12 mouse cellular contexts compared by ENCODE assay signal in genomic region chr3:122517726-122518125, GRCm38 (mm10).
DNase-seq lines count a peak whose midpoint lies in the region; ATAC-seq lines count a peak whose summit lies in the region.
"Had no signal": no experiment of that assay in that cellular context is flagged by ENCODE, and none has a peak within 500 bp of the region (broad histone marks: within the 10 kb centered on the region; RNA-seq: fewer than 3 reads in every experiment).

No protein-coding gene starts in this region.

- H3K4me1 ChIP-seq in forebrain, embryonic 10.5 days: peaks cover 51% of the 10 kb centered on the region
- H3K4me1 ChIP-seq in forebrain, embryonic 12.5 days: peaks cover 15% of the 10 kb centered on the region
- H3K4me1 ChIP-seq in hindbrain, embryonic 14.5 days (replicated peaks; ENCODE audit: control insufficient read depth, insufficient read depth, low read length): peaks cover 30% of the 10 kb centered on the region
- peaks cover 26% of the 10 kb centered on the region for H3K4me1 ChIP-seq in midbrain, embryonic 16.5 days (ENCODE audit: control insufficient read depth, insufficient read depth, low read length)

- H3K4me3 ChIP-seq in forebrain, embryonic 10.5 days: no peak overlapping the region
- H3K4me3 ChIP-seq in forebrain, embryonic 12.5 days (replicated peaks): no peak overlapping the region
- no peak overlapping the region for H3K4me3 ChIP-seq in hindbrain, embryonic 14.5 days (replicated peaks; ENCODE audit: low read length)
- H3K4me3 ChIP-seq in midbrain, embryonic 16.5 days (ENCODE audit: low read depth, low read length): no peak overlapping the region
- H3K4me3 ChIP-seq: liver, embryonic 15.5 days had no signal

- H3K27me3 ChIP-seq in forebrain, embryonic 10.5 days (ENCODE audit: poor library complexity, severe bottlenecking): no peaks in the 10 kb centered on the region
- no peaks in the 10 kb centered on the region for H3K27me3 ChIP-seq in forebrain, embryonic 12.5 days
- no peaks in the 10 kb centered on the region for H3K27me3 ChIP-seq in hindbrain, embryonic 14.5 days (ENCODE audit: control insufficient read depth, insufficient read depth, low read length)
- H3K27me3 ChIP-seq in midbrain, embryonic 16.5 days (ENCODE audit: control insufficient read depth, insufficient read depth, low read depth, low read length): no peaks in the 10 kb centered on the region
- H3K27me3 ChIP-seq: liver, embryonic 15.5 days had no signal

- 61% methylated on average over 4 of the region's 4 CpGs for WGBS in forebrain, embryonic 10.5 days
- 74% methylated on average over 4 of the region's 4 CpGs for WGBS in forebrain, embryonic 12.5 days
- 51% methylated on average over 4 of the region's 4 CpGs for WGBS in hindbrain, embryonic 14.5 days
- WGBS in midbrain, embryonic 16.5 days: 71% methylated on average over 4 of the region's 4 CpGs

- ATAC-seq in forebrain, embryonic 12.5 days (ENCODE audit: low FRiP score): no peak
- 0 out of 2 replicates have a peak, but pooled peaks have one; percentile 22 for ATAC-seq in hindbrain, embryonic 14.5 days (ENCODE audit: low FRiP score)
- no peak for ATAC-seq in midbrain, embryonic 16.5 days
- ATAC-seq in erythroid progenitor cell, adult 5-6 weeks (replicated peaks; ENCODE audit: low FRiP score, poor library complexity, severe bottlenecking): no peak

- H3K9ac ChIP-seq in forebrain, embryonic 12.5 days: no peak overlapping the region
- no peak overlapping the region for H3K9ac ChIP-seq in hindbrain, embryonic 14.5 days
- H3K9ac ChIP-seq in midbrain, embryonic 16.5 days (ENCODE audit: low read depth, low read length): no peak overlapping the region
- H3K9ac ChIP-seq: liver, embryonic 15.5 days had no signal

- no peak for DNase-seq in forebrain, embryonic 10.5 days (ENCODE audit: extremely low spot score, low spot score)
- peak; percentile 33 for DNase-seq in embryo, embryonic 9.5 days (ENCODE audit: extremely low spot score)
- no peak for DNase-seq in hindbrain, embryonic 14.5 days (ENCODE audit: low spot score)
- DNase-seq in frontal cortex, adult 2 months (ENCODE audit: extremely low spot score in 1 of 2, low spot score in 1 of 2): no peak
- no peak for DNase-seq in gastrocnemius, postnatal 10 days
- DNase-seq: kidney, adult 2 months; layer of hippocampus, adult 9-11 months; thymus, postnatal 4 days had no signal

- H3K27ac ChIP-seq in forebrain, embryonic 10.5 days: 0 out of 2 replicates have a peak overlapping the region, but pooled peaks have one; percentile 22
- no peak overlapping the region; the same call in 1 of the 2 replicates for H3K27ac ChIP-seq in forebrain, embryonic 12.5 days
- H3K27ac ChIP-seq in hindbrain, embryonic 14.5 days: peak overlapping the region; percentile 45
- H3K27ac ChIP-seq in midbrain, embryonic 16.5 days (ENCODE audit: low read length): peak overlapping the region; percentile 58; the same call in 1 of the 2 replicates
- H3K27ac ChIP-seq: liver, embryonic 15.5 days had no signal

- peaks cover 33% of the 10 kb centered on the region for H3K36me3 ChIP-seq in forebrain, embryonic 10.5 days (replicated peaks)
- H3K36me3 ChIP-seq in forebrain, embryonic 12.5 days (replicated peaks): peaks cover 4% of the 10 kb centered on the region
- 0 out of 2 replicates have a peak, but pooled peaks cover under 1% of the 10 kb centered on the region for H3K36me3 ChIP-seq in hindbrain, embryonic 14.5 days (replicated peaks; ENCODE audit: control insufficient read depth, insufficient read depth)
- H3K36me3 ChIP-seq in midbrain, embryonic 16.5 days (ENCODE audit: control insufficient read depth, insufficient read depth, low read length): no peaks in the 10 kb centered on the region
- H3K36me3 ChIP-seq: liver, embryonic 15.5 days had no signal

- H3K4me2 ChIP-seq in forebrain, embryonic 12.5 days: no peak overlapping the region
- H3K4me2 ChIP-seq in hindbrain, embryonic 14.5 days (replicated peaks): no peak overlapping the region
- no peak overlapping the region for H3K4me2 ChIP-seq in midbrain, embryonic 16.5 days (ENCODE audit: low read length)
- H3K4me2 ChIP-seq: liver, embryonic 15.5 days had no signal

- no peaks in the 10 kb centered on the region for H3K9me3 ChIP-seq in forebrain, embryonic 10.5 days
- H3K9me3 ChIP-seq in forebrain, embryonic 12.5 days: no peaks in the 10 kb centered on the region
- H3K9me3 ChIP-seq in hindbrain, embryonic 14.5 days (ENCODE audit: control insufficient read depth, low read length): no peaks in the 10 kb centered on the region
- H3K9me3 ChIP-seq in midbrain, embryonic 16.5 days (replicated peaks; ENCODE audit: control insufficient read depth, low read length, poor library complexity, severe bottlenecking): no peaks in the 10 kb centered on the region
- H3K9me3 ChIP-seq: liver, embryonic 15.5 days had no signal
